Mouse (Mus musculus): ENCODE measurements around the gene Pithd1.

- no peak for TF ChIP-seq ZC3H11A (IDR thresholded peaks at IDR 0.05; ENCODE audit: borderline replicate concordance, low read depth, low read length)
- TF ChIP-seq CHD2 (IDR thresholded peaks at IDR 0.05; ENCODE audit: low read depth, low read length) = no peak
- no peak for TF ChIP-seq HCFC1 (IDR thresholded peaks at IDR 0.05; ENCODE audit: borderline replicate concordance, insufficient read depth, low read length)
- peak; percentile 66; the same call in 1 of the 2 replicates for TF ChIP-seq MAFK (IDR thresholded peaks at IDR 0.05; ENCODE audit: insufficient read depth, low read depth, low read length)
These were observed 41.6 kb upstream of the Pithd1 start for GRCm38 (mm10) chr4:136028689-136029088.

Measured in ES-E14 (cell line).